Mouse (Mus musculus) left cerebral cortex, adult 18-20 months (tissue): Measurements from ENCODE around the gene Cog3. TPM values are rescaled to one million over a fixed set of nuclear protein-coding genes. Genes with fewer than 3 reads are reported as not detected.
A peak's percentile ranks its signal among the peaks of the same experiment; 100 is the strongest.
"Not testable (repeated sequence)": the region's sequence is repeated elsewhere in the genome, so short reads cannot be mapped to it uniquely, and the experiment has no call there.

ENCODE experiments used
- DNase-seq, 2 experiments: peaks; one replicate each; pipeline ENCODE4 v3.0.0; 2021 to 2022; ENCODE audit warnings: low spot score in 2 of 2, mixed read lengths in 1 of 2
- long read RNA-seq, 2 experiments: library from polyadenylated mRNA; stranded (forward); transcript quantifications; one replicate each; pipeline ENCODE4 v2.0.0; 2021
- total RNA-seq, 2 experiments: library from RNA; stranded (reverse); gene quantifications; 2 replicates each; pipeline ENCODE4 v1.2.3; 2021

Gene Cog3
- total RNA-seq, result 10 to 100 TPM; 24.3 to 25.5 TPM
- long read RNA-seq, experiment 1, full-length matches to known transcripts, result 21 of 39 reads
- long read RNA-seq, experiment 1, partial matches to known transcripts, result 10 of 39 reads
- long read RNA-seq, experiment 1, other reads (novel, unspliced or antisense), result 8 of 39 reads
- long read RNA-seq, experiment 2, full-length matches to known transcripts, result 14 of 16 reads
- long read RNA-seq, experiment 2, partial matches to known transcripts, result 1 of 16 reads
- long read RNA-seq, experiment 2, other reads (novel, unspliced or antisense), result 1 of 16 reads

DNA sequence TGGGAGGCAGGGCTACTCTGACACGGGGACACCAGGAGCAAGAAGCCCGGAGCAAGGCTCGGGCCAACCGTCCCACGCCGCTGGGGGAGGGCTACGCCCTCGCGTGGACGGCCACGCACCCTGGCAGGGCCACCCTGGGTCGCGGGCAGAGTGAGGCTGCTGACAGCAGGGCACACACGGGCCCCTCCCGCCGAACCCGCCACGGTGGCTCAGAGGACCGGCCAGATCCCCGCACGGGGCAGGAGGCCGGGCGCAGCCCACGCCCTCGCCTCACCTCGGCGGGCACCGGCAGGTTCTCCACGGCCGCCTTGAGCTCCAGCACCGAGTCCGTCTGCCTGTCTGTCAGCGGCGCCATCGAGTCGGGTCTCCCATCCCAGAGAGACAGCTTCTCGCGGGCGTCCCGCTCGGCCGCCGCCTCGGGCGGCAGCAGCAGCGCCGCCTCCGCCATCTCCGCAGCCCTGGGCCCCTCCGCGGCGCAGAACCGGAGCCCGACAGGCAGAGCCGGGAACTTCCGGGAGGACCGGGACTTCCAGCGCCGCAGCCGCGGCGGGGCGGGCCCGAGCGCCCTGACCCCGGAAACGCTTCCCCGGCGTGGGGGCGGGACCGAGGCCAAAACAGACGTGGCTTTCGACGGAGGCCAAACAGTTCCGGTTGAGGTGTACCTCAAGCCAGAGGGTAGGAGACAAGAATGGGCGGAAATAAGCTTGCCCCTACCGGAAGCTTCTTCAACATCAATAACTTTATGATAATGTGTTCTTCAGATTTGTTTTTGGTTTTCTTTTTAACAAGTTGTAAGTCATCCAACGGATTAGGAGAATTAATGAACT is at the start of gene Cog3:
TSS of gene Cog3 (minus strand) at position 527 of the 827 bp plus-strand sequence.
- peak; percentile 98 for DNase-seq

DNA sequence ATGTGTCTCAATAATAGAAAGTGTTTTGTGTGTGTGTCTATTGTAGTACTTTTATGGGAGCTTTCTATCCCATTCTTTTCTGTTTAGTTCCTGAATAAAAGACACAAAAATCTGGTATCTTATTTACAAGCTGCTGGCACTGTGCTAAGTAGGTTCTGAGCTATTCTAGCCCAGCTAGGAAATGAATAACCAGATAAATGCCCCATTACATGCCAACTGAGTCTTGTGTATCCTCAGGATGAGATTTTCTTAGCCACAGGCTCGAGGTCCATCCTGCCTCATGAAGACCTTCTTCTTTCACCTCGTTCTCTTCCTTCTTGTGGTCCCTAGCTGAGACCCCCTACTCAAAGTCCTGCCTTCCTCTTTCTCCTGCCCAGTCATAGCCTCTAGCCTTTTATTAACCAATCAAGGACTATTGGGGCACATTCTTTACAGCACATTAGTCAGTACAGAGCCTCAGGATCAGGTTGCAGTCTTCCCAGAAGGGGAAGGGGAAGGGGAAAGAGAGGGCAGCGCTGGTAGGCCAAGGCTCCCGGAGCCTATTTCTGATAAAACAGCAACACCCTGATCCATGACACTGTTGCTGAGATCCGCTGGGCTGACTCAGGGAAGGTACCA is 43.6 kb upstream of the Cog3 start:
- no peak for DNase-seq

DNA sequence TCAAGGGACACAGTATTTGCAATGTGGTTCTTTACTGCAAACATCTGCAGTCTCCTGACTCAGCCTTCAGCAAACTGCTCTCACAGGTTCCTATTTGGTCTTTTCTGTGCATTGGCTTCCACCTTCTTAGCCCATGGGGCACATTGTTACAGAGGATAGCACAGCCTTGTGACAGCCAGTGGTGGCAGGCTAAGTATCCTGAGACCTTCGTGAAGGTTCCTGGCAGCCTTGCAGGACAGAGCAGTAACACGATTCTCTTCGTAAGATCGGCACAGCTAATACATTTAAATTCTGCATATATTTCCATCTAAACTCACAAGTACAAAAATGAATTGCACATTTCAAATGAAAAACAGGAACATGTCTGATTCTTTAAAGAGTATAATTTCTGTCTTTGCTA is 41.6 kb upstream of the Cog3 start:
- DNase-seq, result no peak

DNA sequence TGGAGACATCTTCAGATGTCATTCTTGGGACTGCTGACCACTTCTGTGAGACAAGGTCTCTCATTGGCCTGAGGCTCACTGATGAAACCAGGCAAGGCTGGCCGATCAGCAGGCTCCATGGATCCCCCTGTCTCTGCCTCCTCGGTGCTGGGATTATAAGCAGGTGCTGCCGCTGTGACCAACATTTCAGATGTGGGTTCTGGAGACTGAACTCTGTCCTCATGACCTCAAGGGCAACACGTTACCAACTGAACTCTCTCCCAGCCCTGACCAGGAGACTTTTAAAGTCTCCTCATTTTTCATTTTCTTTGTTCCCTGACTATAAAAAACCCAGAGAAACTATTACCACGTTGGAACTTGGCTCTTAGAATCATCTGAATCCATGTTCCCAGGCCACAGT is 40.4 kb upstream of the Cog3 start:
- no peak for DNase-seq

DNA sequence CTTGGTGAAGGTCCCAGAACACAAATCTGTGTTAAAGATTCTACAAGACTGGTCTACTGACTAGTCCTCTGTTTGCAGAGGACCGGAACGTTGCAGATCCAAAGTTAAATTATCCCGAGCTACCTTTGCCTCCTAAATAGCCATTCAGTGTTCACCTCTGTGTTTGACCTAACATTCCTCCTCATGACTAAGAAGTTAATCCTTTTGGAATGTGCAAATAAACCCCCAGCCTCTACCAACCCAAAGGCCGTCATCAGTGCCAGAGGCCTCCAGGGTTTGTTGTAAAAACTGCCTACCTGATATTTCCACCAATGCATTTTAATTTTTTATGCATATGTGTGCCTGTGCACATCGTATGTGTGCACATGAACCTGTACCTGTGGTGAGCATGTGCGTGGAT is 40.0 kb upstream of the Cog3 start:
- DNase-seq, result no peak

DNA sequence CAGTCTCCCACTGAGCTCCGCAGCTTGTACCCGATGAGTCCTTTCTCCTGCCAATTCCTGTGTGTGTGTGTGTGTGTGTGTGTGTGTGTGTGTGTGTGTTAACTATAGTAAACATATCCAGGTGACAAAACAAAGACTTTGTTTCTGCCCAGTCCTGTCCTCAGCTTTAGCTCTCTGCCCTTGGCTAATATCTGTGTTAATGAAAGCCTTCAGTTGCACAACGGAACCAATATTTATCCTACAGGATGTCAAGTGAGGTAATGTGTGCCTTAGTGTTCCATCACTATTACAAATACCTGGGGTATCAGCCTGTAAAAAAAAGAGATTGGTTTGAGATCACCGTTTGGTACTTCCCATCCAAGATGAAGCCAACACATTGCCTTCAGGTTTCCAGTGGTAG is 38.8 kb upstream of the Cog3 start:
- DNase-seq, result no peak

DNA sequence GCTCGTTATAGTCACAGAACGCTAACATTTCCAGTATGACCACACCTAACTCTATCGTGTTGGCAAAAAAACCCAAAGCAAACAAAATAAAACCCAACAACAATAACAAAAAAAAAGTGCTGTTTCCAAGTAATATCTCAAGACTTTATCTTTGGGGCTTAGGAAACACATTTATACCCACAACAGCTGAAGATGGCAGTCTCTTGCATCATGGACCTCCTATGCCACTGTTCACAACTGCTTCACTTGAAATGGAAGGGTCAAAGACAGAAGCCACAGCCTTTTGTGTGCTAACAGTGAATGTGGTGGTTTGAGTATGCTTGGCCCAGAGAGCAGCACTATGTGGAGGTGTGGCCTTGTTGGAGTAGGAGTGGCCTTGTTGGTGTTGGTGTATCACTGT is 37.1 kb upstream of the Cog3 start:
- DNase-seq, result no peak

DNA sequence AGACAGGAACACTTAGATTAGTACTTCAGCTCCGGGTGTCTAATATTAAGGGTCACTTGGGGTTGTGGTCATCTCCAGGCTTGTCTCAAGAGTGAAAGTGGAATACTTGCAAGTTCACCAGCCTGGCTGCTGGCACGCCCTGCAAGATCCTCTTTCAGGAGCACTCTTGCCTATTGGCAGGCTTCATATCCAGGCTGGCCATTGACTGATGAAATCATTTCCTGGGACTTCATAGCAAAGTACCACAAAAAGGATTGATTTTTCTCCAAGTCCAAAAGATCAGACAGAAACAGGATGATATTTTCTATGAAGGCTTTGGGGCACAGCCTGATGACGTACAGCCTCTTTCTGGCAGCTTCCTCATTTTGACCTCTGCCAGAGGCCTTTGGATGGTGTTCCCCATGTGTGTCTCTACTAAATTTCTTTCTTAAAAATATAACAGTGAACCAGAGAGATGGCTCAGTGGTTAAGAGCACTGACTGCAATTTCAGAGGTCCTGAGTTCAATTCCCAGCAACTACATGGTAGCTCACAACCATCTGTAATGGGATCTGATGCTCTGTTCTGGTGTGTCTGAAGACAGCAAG is 36.2 kb upstream of the Cog3 start:
- DNase-seq, result no peak

DNA sequence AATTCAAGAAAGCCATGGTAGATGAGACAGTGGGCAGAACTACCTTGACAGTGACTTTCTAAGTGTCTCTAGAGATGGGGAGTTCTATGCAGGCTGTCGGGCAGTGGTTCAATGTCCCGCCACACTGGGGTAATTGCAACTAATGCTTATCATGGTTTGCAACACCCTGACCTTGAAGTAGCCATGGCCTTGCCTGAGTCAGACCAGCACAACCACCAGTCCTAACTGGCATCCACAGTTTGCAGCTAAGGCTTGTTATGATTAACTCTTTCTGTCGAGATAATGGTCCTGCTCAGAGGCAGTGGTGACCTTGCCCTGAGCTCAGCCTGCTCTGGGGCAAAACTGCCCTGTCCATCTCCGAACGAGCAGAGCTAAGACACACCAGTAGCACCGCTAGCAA is 35.0 kb upstream of the Cog3 start:
- DNase-seq, result no peak

DNA sequence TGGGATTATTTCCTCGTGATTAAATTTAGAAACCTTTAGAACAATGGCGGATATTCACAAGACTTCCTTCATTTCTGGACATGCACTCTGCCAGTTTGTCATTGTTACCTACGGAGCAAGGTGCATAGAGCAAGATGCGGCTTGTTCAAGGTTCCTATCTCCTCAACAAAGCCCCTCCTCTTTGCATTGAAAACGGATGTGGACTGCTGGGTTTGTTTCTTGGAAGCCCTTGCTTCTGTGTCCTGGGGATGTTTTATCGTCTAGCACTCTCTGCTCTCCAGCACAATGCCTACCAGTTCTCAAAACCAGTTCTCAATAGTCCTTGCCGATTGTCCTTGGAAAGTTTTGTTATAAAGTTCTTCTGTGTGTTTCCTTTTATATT is 33.5 kb upstream of the Cog3 start:
- DNase-seq, result no peak

DNA sequence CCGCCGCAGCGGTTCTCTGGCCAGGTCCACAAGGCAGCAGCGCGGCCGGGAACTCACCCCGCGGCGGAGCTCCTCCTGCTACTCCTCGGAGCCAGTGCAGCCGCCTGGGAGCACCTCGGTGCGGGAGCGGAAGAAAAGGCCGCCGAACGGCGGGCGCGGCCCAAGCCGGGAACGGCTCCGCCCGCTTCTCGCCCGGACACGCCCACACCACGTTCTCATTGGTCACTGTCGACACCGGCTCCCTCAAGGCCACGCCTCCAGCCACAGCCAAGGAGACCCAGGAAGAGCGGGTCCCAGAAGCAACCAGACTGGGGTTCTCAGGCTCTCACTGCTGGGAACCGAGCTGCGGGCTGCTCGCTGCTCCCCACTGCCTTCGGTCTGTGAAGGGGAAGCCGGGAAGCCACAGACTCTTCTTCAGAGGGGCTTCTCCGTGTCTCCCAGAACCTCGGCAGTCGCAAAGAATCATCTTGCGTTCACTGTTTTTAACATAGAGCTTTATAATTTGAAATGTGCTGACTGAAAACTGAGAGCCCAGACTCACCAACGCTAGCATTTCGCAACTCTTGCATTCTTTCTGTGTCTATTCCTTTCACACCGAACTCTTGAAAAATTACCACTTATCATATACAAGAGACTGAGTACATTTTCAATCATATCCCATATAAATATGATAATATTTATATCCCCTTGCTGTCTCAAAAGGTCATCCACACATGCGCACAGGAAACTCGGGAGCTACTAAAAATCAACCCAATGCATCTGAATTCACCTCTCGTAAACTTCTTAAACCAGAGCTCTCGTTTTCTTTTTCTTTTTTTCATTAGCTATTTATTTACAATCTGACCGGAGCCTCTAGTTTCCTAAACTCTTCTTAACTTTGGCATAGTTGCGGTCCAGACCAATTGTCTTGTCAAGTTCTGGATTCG is 32.8 kb upstream of the Cog3 start, which contains the start of gene Slc25a30:
TSS of gene Slc25a30 (minus strand) at position 170 of the 926 bp plus-strand sequence.
- peak; percentile 97 to 98 for DNase-seq

DNA sequence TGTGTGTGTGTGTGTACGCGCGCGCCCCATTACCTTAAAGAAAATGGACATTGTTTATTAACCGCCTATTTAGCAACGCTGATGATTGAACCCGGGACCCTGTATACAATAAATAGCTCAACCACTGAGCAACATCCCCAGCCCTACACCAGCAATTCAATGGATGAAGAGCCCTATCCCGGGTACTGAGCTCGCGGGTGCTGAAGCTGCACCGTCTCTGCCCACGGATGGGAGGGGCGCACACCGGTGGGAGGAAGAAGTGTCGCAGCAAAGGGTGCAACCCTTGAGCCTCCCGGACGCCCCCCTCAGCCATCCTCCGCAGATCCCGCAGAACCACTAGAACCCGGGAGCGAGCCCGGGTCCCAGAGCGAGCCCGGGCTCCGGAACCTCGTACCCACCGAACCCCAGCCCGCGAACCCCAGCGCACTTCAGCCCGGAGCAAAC is 32.1 kb upstream of the Cog3 start:
- peak in 1 of 2 experiments; percentile 34 for DNase-seq

DNA sequence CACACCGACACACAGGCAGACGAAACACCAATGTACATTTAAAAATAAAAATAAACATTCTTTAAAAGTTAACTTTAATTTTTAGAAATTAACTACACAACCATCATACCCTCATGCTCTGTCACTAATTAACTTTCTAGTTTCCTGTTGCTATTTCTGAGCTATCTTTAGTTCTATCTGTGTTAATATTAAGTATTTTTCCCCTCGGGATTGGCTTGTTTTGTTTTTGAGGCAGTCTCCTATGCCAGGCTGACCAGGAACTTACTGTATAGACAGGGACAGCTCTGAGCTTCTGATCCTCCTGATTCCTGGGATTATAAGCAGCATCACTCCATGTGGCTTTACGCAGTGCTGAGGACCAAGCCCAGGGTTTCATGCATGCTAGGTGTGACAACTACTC is 25.6 kb upstream of the Cog3 start:
- no peak for DNase-seq

DNA sequence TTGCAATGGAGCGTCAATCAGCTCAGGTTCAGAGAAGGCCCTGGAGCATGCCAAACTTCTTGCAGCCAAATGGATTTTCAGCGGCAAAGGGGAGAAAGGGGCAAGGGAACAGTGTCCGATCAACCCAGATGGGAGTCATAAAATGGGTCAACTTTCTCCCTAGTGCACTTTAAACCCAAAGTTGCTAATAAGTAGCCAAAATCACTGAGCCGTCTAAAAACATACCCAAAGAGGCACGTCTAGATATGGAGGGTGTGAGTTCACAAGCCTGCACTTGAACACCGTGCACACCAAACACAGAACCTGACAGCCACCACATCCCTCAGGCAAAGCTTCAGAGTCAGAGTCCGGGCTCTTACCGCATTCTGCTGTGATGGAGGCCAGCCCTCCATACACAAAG is 22.3 kb upstream of the Cog3 start:
- DNase-seq, result no peak

DNA sequence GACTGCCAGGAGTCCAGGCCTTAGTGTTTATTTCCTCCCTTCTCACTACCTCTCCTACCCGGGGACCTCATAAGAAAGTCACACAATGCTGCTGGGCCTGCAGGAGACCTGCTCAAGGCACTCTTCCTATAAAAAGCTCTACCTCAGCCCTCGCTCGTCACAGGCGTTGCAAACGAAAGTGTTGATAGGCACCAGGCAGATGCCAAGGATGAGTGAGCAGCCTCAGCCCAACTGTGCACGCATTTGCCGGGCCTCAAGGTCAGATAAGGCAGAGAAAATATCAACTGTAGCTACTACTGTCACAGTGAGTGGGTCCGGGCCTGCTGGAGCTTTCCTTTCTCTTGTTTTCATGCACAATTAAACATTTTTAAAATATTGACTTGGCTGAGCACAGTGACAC is 19.1 kb upstream of the Cog3 start:
- no peak for DNase-seq

DNA sequence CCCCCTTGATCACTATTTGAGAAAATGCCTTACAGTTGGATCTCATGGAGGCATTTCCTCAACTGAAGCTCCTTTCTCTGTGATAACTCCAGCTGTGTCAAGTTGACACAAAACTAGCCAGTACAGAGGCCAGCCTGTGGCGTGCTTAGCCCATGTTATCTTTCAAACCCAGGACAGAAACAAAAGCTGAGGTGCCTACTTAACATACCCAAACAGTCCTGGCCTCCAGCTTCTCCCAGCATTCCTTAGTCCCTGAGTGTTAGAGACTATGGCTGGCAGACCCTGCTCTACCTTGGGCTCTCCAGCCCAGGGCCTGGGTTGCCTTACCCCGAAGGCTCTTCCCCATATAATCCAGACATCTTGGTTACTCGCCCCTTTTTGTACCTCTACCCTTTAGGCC is 18.1 kb upstream of the Cog3 start:
- not testable (repeated sequence) for DNase-seq

DNA sequence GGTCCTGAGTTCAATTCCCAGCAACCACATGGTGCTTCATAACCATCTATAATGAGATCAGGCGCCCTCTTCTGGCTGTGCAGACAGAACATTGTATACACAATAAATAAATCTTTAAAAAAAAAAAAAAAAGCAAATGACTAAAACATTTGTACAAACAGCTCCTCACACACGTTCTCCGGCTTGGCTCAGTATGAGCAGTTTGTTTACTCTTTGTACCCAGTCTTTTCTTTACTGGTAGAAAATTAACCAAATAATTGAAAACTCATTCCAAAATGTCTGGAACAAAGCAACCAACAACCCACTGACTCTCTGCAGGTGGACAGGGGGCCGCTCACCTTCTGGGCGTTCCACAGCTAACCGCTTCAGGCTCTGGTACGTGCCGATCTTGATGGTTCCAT is 16.8 kb upstream of the Cog3 start:
- DNase-seq, result no peak

DNA sequence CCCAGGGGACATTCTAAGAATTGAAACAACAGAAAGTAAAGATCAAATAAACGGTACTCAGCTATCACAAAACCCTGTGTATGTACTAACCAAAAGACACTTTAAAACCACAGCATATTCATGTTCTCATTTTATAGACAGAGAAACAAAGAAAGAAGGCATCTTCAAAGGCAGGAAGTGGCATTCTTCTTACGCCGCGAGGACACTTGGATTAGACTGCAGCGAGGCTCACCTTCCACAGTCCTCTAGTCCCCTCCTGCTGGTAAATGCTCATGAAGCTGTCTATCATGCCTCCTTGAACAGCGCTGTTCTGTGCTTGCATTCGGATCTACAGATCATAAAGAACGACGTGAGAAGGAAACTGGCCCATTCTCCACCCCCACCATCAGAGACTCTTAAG is 15.0 kb upstream of the Cog3 start:
- no peak for DNase-seq

DNA sequence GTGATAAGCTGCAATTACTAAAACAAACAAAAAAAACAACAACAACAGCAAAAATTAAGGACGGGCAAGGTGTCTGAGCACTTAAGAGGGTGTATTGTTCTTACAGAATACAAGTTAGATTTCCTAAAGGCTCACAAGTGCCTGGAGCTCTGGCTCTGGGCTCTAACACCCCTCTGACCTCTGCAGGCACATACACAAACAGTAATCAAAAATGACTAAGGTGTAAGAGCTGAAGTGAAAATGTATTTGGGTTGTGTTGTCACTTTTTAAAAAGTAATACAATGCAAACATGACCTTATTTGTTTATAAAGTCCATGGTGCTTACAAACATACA is 13.9 kb upstream of the Cog3 start:
- DNase-seq, result no peak

DNA sequence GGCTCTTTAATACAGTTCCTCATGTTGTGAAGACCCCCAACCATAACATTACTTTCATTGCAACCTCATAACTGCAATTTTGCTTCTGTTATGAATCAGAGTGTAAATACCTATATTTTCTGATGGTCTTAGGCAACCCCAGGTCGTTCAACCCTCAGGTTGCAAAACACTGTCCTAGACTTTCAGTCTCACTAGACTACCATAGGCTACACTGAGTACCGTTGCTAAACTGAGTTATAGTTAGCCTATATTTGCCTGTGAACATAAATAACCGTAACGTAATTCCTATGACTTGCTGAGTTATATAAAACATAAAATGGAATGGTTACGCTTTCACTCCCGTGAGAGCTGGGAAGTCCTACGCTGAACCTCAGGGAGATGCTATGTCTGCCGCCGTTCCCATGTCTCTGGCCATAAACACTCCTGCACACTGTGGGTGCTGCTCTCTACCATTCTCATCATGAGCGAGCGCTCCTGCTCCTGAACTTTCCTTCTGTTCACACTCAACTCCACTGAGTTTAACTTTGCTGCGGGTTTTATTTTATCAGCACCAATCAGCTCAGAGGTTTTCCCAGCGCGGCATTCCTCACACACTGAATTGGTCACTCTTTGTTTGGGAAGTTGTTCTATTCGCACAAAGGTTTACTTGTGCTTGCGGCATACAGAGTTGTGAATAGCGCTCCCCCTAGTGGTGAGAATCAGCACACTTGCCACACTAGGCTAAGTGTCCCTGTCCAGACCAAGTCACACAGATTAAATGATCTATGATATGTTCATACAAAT is 13.4 kb upstream of the Cog3 start:
- DNase-seq, result peak; percentile 74 to 80
